Mouse (Mus musculus): ENCODE results near the gene Mier2. TPM values are rescaled to one million over a fixed set of nuclear protein-coding genes. Genes with fewer than 3 reads are reported as not detected.

Gene Mier2
- polyA plus RNA-seq, 1 experiment: 21.7 TPM

DNA sequence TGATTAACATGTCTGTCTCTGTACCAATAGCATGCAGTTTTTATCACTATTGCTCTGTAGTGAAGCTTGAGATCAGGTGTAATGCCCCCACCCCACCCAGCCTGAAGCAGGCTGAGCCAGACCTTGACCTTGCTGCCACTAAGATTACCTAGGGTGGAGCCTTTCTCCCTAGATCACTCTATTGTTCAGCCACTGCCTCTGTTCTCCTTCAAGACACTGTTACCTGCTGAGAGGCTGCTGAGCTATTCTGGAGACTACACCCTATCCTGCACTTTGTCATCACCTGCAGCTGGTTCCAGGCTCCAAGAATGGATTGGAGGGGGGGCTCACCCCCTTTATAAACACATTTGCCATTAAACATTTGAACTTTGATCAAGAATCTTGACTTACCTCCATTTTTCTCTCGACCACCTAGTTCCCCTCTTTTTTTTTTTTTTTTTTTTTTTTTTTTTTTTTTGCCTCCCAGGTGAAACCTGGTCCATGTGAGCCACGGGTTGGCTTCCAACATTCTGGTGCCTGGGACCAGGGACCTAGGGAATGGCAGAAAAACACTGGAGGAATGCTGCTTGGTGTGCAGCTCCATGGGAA lies 58.2 kb downstream of the Mier2 start:
- WGBS: 41% methylated on average over 2 of the region's 2 CpGs
- TF ChIP-seq POLR2A (IDR thresholded peaks at IDR 0.05; ENCODE audit: borderline replicate concordance, control insufficient read depth, low read depth, low read length): no peak
- no peak for TF ChIP-seq CTCF (IDR thresholded peaks at IDR 0.05; ENCODE audit: control insufficient read depth, insufficient read depth, low read length)

DNA sequence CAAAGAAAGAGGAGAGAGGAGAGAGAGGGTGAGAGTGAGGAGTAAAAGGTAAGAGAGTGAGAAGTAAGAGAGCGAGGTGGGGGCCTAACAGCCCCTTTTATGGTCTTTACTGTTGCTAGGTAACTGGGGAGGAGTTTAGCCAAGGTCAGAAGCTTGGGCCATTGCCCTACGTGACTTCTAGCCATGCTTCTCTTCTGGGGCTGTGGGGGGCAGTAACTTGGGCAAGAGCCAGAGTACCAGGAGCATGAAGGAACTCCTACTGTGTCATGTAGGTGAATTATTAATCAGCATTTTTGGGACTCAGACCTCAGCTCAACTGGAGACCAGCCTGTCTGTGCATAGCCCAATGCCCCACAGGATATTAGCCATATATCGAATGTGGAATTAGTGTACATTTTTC lies 59.1 kb downstream of the Mier2 start:
- no peaks in the 10 kb centered on the region for H3K4me1 ChIP-seq (ENCODE audit: control insufficient read depth, insufficient read depth, low read length)
- no peak overlapping the region for H3K4me3 ChIP-seq (replicated peaks; ENCODE audit: control insufficient read depth, low read depth, low read length)
- TF ChIP-seq POLR2A (IDR thresholded peaks at IDR 0.05; ENCODE audit: borderline replicate concordance, control insufficient read depth, low read depth, low read length) (no peak), CTCF (IDR thresholded peaks at IDR 0.05; ENCODE audit: control insufficient read depth, insufficient read depth, low read length) (no peak)
- WGBS: 59% methylated on average over 3 of the region's 3 CpGs
- no peak overlapping the region for H3K27ac ChIP-seq (ENCODE audit: control insufficient read depth, insufficient read depth, low read depth, low read length, poor library complexity)

More for the DNA sequence above, 58.2 kb downstream of the Mier2 start:
- H3K4me1 ChIP-seq (ENCODE audit: control insufficient read depth, insufficient read depth, low read length): no peaks in the 10 kb centered on the region
- H3K27ac ChIP-seq (ENCODE audit: control insufficient read depth, insufficient read depth, low read depth, low read length, poor library complexity): no peak overlapping the region
- H3K4me3 ChIP-seq (replicated peaks; ENCODE audit: control insufficient read depth, low read depth, low read length): no peak overlapping the region

Other genes starting within 250 kb of the Mier2 start
- not detected in 2 replicates for gene Vmn2r82, start 198.7 kb downstream of the Mier2 start, polyA plus RNA-seq (2011; ENCODE audit: insufficient read depth, insufficient read length, low replicate concordance, missing spikeins)
- not detected in 2 replicates for gene Vmn2r83, start 86.5 kb downstream of the Mier2 start, polyA plus RNA-seq (2011; ENCODE audit: insufficient read depth, insufficient read length, low replicate concordance, missing spikeins)
- 1.7 and 2.6 TPM in 2 replicates for gene Plpp2, start 21.4 kb downstream of the Mier2 start, polyA plus RNA-seq (2011; ENCODE audit: insufficient read depth, insufficient read length, low replicate concordance, missing spikeins)
- not detected in 2 replicates for gene Theg, start 32.1 kb upstream of the Mier2 start, polyA plus RNA-seq (2011; ENCODE audit: insufficient read depth, insufficient read length, low replicate concordance, missing spikeins)
- not detected in 2 replicates for gene C2cd4c, start 58.8 kb upstream of the Mier2 start, polyA plus RNA-seq (2011; ENCODE audit: insufficient read depth, insufficient read length, low replicate concordance, missing spikeins)
- gene Shc2, start 82.7 kb upstream of the Mier2 start, polyA plus RNA-seq (2011; ENCODE audit: insufficient read depth, insufficient read length, low replicate concordance, missing spikeins): 1.1 and 2.1 TPM in 2 replicates
- not detected in 2 replicates for gene Odf3l2, start 90.5 kb upstream of the Mier2 start, polyA plus RNA-seq (2011; ENCODE audit: insufficient read depth, insufficient read length, low replicate concordance, missing spikeins)
- not detected in 2 replicates for gene Madcam1, start 109.4 kb upstream of the Mier2 start, polyA plus RNA-seq (2011; ENCODE audit: insufficient read depth, insufficient read length, low replicate concordance, missing spikeins)
- gene Tpgs1, start 114.2 kb upstream of the Mier2 start, polyA plus RNA-seq (2011; ENCODE audit: insufficient read depth, insufficient read length, low replicate concordance, missing spikeins): 4.9 and 12.2 TPM in 2 replicates
- 82.1 and 98.6 TPM in 2 replicates for gene Cdc34, start 127.0 kb upstream of the Mier2 start, polyA plus RNA-seq (2011; ENCODE audit: insufficient read depth, insufficient read length, low replicate concordance, missing spikeins)
- gene Gzmm, start 133.8 kb upstream of the Mier2 start, polyA plus RNA-seq (2011; ENCODE audit: insufficient read depth, insufficient read length, low replicate concordance, missing spikeins): not detected in 2 replicates
- 465 and 588 TPM in 2 replicates for gene Bsg, start 149.3 kb upstream of the Mier2 start, polyA plus RNA-seq (2011; ENCODE audit: insufficient read depth, insufficient read length, low replicate concordance, missing spikeins)
- 0.31 TPM in 1 of 2 replicates, not detected in the other for gene Hcn2, start 161.4 kb upstream of the Mier2 start, polyA plus RNA-seq (2011; ENCODE audit: insufficient read depth, insufficient read length, low replicate concordance, missing spikeins)
- gene Polrmt, start 191.4 kb upstream of the Mier2 start, polyA plus RNA-seq (2011; ENCODE audit: insufficient read depth, insufficient read length, low replicate concordance, missing spikeins): 20.0 and 29.6 TPM in 2 replicates
- not detected in 2 replicates for gene Fgf22, start 199.9 kb upstream of the Mier2 start, polyA plus RNA-seq (2011; ENCODE audit: insufficient read depth, insufficient read length, low replicate concordance, missing spikeins)
- 26.5 and 42.8 TPM in 2 replicates for gene Rnf126, start 211.8 kb upstream of the Mier2 start, polyA plus RNA-seq (2011; ENCODE audit: insufficient read depth, insufficient read length, low replicate concordance, missing spikeins)
- gene Fstl3, start 222.1 kb upstream of the Mier2 start, polyA plus RNA-seq (2011; ENCODE audit: insufficient read depth, insufficient read length, low replicate concordance, missing spikeins): 1.0 and 1.8 TPM in 2 replicates
- 13.1 and 40.0 TPM in 2 replicates for gene Prss57, start 235.8 kb upstream of the Mier2 start, polyA plus RNA-seq (2011; ENCODE audit: insufficient read depth, insufficient read length, low replicate concordance, missing spikeins)
- 19.7 and 36.1 TPM in 2 replicates for gene Palm, start 238.4 kb upstream of the Mier2 start, polyA plus RNA-seq (2011; ENCODE audit: insufficient read depth, insufficient read length, low replicate concordance, missing spikeins)